Mouse (Mus musculus) hindbrain, embryonic 14.5 days (tissue): ENCODE measurements around the gene Krt2. TPM values are rescaled to one million over a fixed set of nuclear protein-coding genes. Genes with fewer than 3 reads are reported as not detected.
A peak's percentile ranks its signal among the peaks of the same experiment; 100 is the strongest.

Experiments used
- ATAC-seq: fragments of 200-750 bp; cut with Nextera tagmentation; 2 replicates; pipeline ENCODE4 v1.8.0; 2017; ENCODE audit warnings: moderate number of reproducible peaks, mild to moderate bottlenecking, moderate TSS enrichment, moderate library complexity; ENCODE audit not compliant: low FRiP score
- DNase-seq: peaks from one replicate; pipeline ENCODE4 v3.0.0-alpha.2; 2015; ENCODE audit warnings: low spot score
- H3K27ac ChIP-seq: fragments of 300-500 bp; sonication (generic); 2 replicates; pipeline ENCODE4 v1.5.1; 2014; ENCODE audit warnings: mild to moderate bottlenecking, moderate library complexity
- H3K27me3 ChIP-seq: fragments of 300-500 bp; sonication (generic); 2 replicates; pipeline ENCODE4 v1.6.1; 2014; ENCODE audit warnings: mild to moderate bottlenecking, low read length, mixed read lengths; ENCODE audit not compliant: control insufficient read depth, insufficient read depth
- H3K36me3 ChIP-seq: fragments of 300-500 bp; sonication (generic); replicated peaks from 2 replicates; pipeline ENCODE4 v1.6.1; 2014; ENCODE audit not compliant: control insufficient read depth, insufficient read depth
- H3K4me1 ChIP-seq: fragments of 300-500 bp; sonication (generic); replicated peaks from 2 replicates; pipeline ENCODE4 v1.6.1; 2014; ENCODE audit warnings: antibody characterized with exemption, low read length, mixed read lengths; ENCODE audit not compliant: control insufficient read depth, insufficient read depth
- H3K4me2 ChIP-seq: fragments of 300-500 bp; sonication (generic); replicated peaks from 2 replicates; pipeline ENCODE4 v1.6.1; 2014; ENCODE audit warnings: mild to moderate bottlenecking, moderate library complexity
- H3K4me3 ChIP-seq: fragments of 300-500 bp; sonication (generic); replicated peaks from 2 replicates; pipeline ENCODE4 v1.5.1; 2014; ENCODE audit warnings: mild to moderate bottlenecking, low read length
- H3K9ac ChIP-seq: fragments of 300-500 bp; sonication (generic); 2 replicates; pipeline ENCODE4 v1.6.1; 2014
- H3K9me3 ChIP-seq: fragments of 300-500 bp; sonication (generic); 2 replicates; pipeline ENCODE4 v1.6.1; 2016; ENCODE audit warnings: low read length; ENCODE audit not compliant: control insufficient read depth
- WGBS: fragments of 180-500 bp; shearing (Covaris S2); extraction: QIAGEN DNeasy Blood & Tissue Kit; methylation state at CpG from one replicate; pipeline ENCODE4 v1.1.7; 2014; 5-methylcytosine and 5-hydroxymethylcytosine counted together
- polyA plus RNA-seq: library from polyadenylated mRNA; unstranded; fragments of >200 nt; fragmentation: Nextera tagmentation; extraction: Ambion mirVana; gene quantifications from 2 replicates; pipeline ENCODE4 v1.2.1, GENCODE M21; 2014

Gene Krt2
- polyA plus RNA-seq, 1 experiment from 2014 or later = not detected

DNA sequence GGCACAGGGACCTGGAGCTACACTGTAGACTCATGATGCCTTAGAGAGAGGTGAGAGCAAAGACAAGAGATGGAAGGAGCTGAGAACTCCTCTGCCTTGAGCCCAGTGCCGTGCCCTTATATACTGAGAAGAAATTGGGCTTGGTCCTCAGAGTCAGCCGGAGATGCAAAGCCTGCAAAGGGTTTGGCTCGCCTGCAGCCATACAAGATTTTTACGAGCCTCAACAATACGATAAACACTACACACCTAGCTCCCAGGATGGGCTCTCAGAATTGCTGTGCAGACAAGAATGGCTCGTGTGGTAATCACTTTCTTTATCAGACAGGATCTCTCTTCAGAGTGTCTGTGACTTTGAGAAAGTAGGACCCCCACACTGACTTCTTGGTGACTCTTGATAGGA lies 32.7 kb upstream of the Krt2 start, which contains the start of gene Krt1:
Gene Krt1 (minus strand): TSS at position 101 of the 400 bp plus-strand sequence.
- Histone ChIP-seq H3K27me3 (no peaks in the 10 kb centered on the region), H3K4me1 (peaks cover 3% of the 10 kb centered on the region; the same call in 1 of the 2 replicates), H3K27ac (no peak within 1 kb of the TSS), H3K4me3 (no peak within 1 kb of the TSS), H3K9ac (no peak within 1 kb of the TSS), H3K4me2 (no peak within 1 kb of the TSS), H3K36me3 (no peaks in the 10 kb centered on the region), H3K9me3 (no peaks in the 10 kb centered on the region)
- ATAC-seq (no peak), DNase-seq (no peak)
- WGBS = 93% methylated on average over 6 of the region's 6 CpGs

GRCm38 (mm10) chr15:101845971-101846403 lies 28.0 kb upstream of the Krt2 start:
- Histone ChIP-seq H3K27ac (peak overlapping the region; percentile 93), H3K4me3 (peak overlapping the region; percentile 52), H3K4me1 (peaks cover 3% of the 10 kb centered on the region; the same call in 1 of the 2 replicates), H3K9ac (peak overlapping the region; percentile 83), H3K27me3 (no peaks in the 10 kb centered on the region), H3K9me3 (no peaks in the 10 kb centered on the region), H3K4me2 (peak overlapping the region; percentile 76), H3K36me3 (no peaks in the 10 kb centered on the region)
- DNase-seq (peak; percentile 56), ATAC-seq (peak; percentile 79; the same call in 1 of the 2 replicates)
- under 1% methylated on average over 34 of the region's 37 CpGs for WGBS

DNA sequence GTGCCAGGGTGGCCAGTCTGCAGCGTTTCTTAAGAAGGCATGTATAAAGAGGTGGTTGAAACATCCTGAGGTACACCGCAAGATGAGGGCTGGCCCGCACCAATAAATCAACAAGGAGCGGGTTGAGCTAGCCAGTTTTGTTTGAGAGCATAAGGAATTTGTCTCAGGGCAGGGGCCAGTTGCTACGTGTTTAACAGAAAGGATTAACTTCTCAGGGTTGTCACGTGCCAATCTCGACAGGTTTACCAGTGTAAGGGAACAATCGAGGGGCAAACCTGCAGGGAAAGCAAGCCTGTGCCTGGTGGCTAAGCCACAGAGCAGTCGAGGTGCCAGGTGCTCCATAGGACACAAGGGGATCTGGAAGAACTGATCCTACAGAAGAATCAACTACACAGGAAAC lies 25.2 kb upstream of the Krt2 start:
- Histone ChIP-seq H3K4me1 (peaks cover 3% of the 10 kb centered on the region; the same call in 1 of the 2 replicates), H3K4me2 (no peak overlapping the region), H3K4me3 (no peak overlapping the region), H3K27me3 (no peaks in the 10 kb centered on the region), H3K9ac (no peak overlapping the region), H3K36me3 (no peaks in the 10 kb centered on the region), H3K9me3 (no peaks in the 10 kb centered on the region), H3K27ac (no peak overlapping the region)
- no peak for DNase-seq
- no peak for ATAC-seq
- WGBS = 74% methylated on average over 9 of the region's 9 CpGs

DNA sequence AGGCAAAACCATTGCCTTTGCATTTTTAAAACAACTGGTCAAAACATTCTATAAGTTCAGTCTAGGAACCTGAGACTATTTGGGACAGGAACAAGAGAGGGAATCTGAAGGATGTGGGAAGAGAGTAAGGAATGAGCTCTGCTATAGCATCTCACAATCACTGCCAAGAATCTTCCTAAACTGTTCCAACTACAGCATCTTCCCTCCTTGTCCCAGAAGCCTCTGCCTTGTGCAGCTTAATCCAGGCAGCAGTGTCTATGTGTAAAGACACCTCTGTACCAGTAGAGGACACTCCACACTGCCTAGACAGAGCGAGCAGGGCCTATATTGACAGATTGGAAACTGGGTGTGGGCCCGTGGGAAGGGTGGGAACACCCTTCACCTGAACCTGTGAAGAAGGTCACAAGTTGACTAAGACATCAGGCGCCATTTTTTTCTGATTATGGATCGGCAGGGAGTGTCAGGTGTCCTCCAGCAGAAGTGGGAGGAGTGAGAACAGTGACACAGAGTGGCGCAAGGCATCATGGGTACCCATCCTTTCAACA lies 16.9 kb upstream of the Krt2 start:
- Histone ChIP-seq H3K9ac (no peak overlapping the region), H3K4me3 (no peak overlapping the region), H3K4me1 (no peaks in the 10 kb centered on the region), H3K4me2 (no peak overlapping the region), H3K9me3 (no peaks in the 10 kb centered on the region), H3K27me3 (no peaks in the 10 kb centered on the region), H3K36me3 (no peaks in the 10 kb centered on the region), H3K27ac (no peak overlapping the region)
- no peak for ATAC-seq
- WGBS = 67% methylated on average over 5 of the region's 5 CpGs
- no peak for DNase-seq

GRCm38 (mm10) chr15:101833131-101833530 lies 15.2 kb upstream of the Krt2 start:
- 61% methylated on average over 6 of the region's 6 CpGs for WGBS
- H3K9me3 ChIP-seq = no peaks in the 10 kb centered on the region

GRCm38 (mm10) chr15:101829441-101829840 lies 11.5 kb upstream of the Krt2 start:
- WGBS = 81% methylated on average over 5 of the region's 5 CpGs
- Histone ChIP-seq H3K4me2 (no peak overlapping the region), H3K4me3 (no peak overlapping the region), H3K4me1 (no peaks in the 10 kb centered on the region), H3K36me3 (no peaks in the 10 kb centered on the region), H3K9ac (no peak overlapping the region), H3K9me3 (no peaks in the 10 kb centered on the region), H3K27me3 (no peaks in the 10 kb centered on the region), H3K27ac (no peak overlapping the region)
- no peak for ATAC-seq
- no peak for DNase-seq

More at GRCm38 (mm10) chr15:101833131-101833530, 15.2 kb upstream of the Krt2 start:
- no peaks in the 10 kb centered on the region for H3K4me1 ChIP-seq
- H3K36me3 ChIP-seq = no peaks in the 10 kb centered on the region
- ATAC-seq (no peak), DNase-seq (no peak)
- H3K27me3 ChIP-seq = no peaks in the 10 kb centered on the region
- H3K4me3 ChIP-seq = no peak overlapping the region
- H3K9ac ChIP-seq = no peak overlapping the region
- no peak overlapping the region for H3K4me2 ChIP-seq
- H3K27ac ChIP-seq = no peak overlapping the region

- no peak for ATAC-seq
- WGBS = 58% methylated on average over 3 of the region's 3 CpGs
Measured at GRCm38 (mm10) chr15:101821786-101822185, 3.8 kb upstream of the Krt2 start.

DNA sequence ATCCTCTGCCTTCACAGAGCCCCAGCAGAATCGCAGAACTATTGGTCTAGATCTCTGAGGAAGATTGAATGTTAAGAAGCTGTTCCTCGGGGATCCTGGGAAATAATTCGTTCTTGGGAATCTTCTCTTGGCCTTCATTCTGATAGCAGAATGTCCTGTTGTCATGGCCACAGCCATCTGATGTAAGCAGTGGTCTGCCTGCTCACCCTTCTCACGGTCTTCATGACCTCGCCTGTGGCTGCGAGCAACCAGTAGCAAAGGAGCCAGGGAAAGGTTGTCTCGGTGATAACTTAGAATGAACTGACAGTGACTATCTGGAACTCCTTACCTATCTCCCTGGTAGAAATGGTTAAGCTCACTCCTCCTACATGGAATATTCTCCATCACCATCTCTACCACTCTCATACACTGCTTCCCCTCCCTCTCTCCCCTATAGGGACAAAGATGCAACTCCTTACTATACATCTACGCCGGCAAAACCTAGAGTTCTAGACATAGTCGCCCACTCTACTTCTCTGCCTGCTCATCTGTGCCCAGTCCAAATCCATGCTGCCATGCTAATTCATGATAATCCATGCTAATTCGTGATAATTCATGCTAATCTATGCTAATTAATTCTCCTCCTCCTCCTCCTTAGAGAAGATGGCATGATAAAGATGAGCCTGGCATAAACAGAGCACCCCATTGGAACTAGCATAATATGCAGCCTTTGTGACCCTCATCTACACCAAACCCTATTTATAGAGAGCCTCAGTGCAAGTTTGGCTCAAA lies 14.7 kb downstream of the Krt2 start:
- Histone ChIP-seq H3K27me3 (no peaks in the 10 kb centered on the region), H3K4me1 (peaks cover 10% of the 10 kb centered on the region; the same call in 1 of the 2 replicates), H3K4me2 (no peak overlapping the region), H3K36me3 (no peaks in the 10 kb centered on the region), H3K27ac (peak overlapping the region; percentile 53; the same call in 1 of the 2 replicates), H3K9ac (no peak overlapping the region), H3K4me3 (no peak overlapping the region), H3K9me3 (no peaks in the 10 kb centered on the region)
- peak; percentile 27; the same call in 1 of the 2 replicates for ATAC-seq
- no peak for DNase-seq
- WGBS = 57% methylated on average over 11 of the region's 11 CpGs

More at GRCm38 (mm10) chr15:101821786-101822185, 3.8 kb upstream of the Krt2 start:
- Histone ChIP-seq H3K27me3 (no peaks in the 10 kb centered on the region), H3K27ac (no peak overlapping the region), H3K4me1 (no peaks in the 10 kb centered on the region), H3K4me3 (no peak overlapping the region), H3K9ac (no peak overlapping the region), H3K4me2 (no peak overlapping the region), H3K9me3 (no peaks in the 10 kb centered on the region), H3K36me3 (no peaks in the 10 kb centered on the region)
- DNase-seq = no peak

GRCm38 (mm10) chr15:101802296-101802835 lies 15.6 kb downstream of the Krt2 start, which contains the start of gene Krt73:
Gene Krt73 (minus strand): TSS chr15:101802346.
- no peaks in the 10 kb centered on the region for H3K9me3 ChIP-seq
- no peaks in the 10 kb centered on the region for H3K27me3 ChIP-seq
- no peak for DNase-seq
- 64% methylated on average over 6 of the region's 6 CpGs for WGBS
- H3K4me3 ChIP-seq = no peak within 1 kb of the TSS
- peak within 1 kb of the TSS; percentile 56 for H3K27ac ChIP-seq
- no peaks in the 10 kb centered on the region for H3K36me3 ChIP-seq
- ATAC-seq = peak; percentile 48; the same call in 1 of the 2 replicates
- no peak within 1 kb of the TSS for H3K4me2 ChIP-seq
- H3K9ac ChIP-seq = no peak within 1 kb of the TSS
- H3K4me1 ChIP-seq = peaks cover 10% of the 10 kb centered on the region; the same call in 1 of the 2 replicates
